Mouse (Mus musculus) ES-E14 (cell line): ENCODE data around the gene Aldh8a1. TPM values are rescaled to one million over a fixed set of nuclear protein-coding genes. Genes with fewer than 3 reads are reported as not detected.

Experiments used
- DNase-seq: peaks from one replicate; pipeline ENCODE4 v3.0.0-alpha.2; 2013; ENCODE audit warnings: low read depth, low spot score
- H3K27ac ChIP-seq: 2 replicates; pipeline ENCODE4 v1.5.1; 2012; ENCODE audit warnings: low read depth, mild to moderate bottlenecking, low read length, moderate library complexity, mixed read lengths; ENCODE audit not compliant: poor library complexity, insufficient read depth, severe bottlenecking
- H3K36me3 ChIP-seq: 2 replicates; pipeline ENCODE4 v1.6.1; 2012; ENCODE audit warnings: mild to moderate bottlenecking, low read length, moderate library complexity, mixed read lengths; ENCODE audit not compliant: control insufficient read depth, poor library complexity, insufficient read depth, severe bottlenecking
- H3K4me1 ChIP-seq, 2 experiments: fragments of 150-350 bp in 1 of 2; sonication (generic) in 1 of 2; 2 replicates each; pipeline ENCODE4 v1.6.1; 2012; ENCODE audit warnings: low read length in 2 of 2, mild to moderate bottlenecking in 1 of 2, mixed read lengths in 1 of 2; ENCODE audit not compliant: control insufficient read depth in 2 of 2, insufficient read depth in 2 of 2, poor library complexity in 1 of 2
- H3K4me3 ChIP-seq, 2 experiments: fragments of 150-350 bp in 1 of 2; sonication (generic) in 1 of 2; 2 replicates each; pipeline ENCODE4 v1.5.1; 2012; ENCODE audit warnings: low read length in 2 of 2, low read depth in 1 of 2, mild to moderate bottlenecking in 1 of 2, mixed read lengths in 1 of 2; ENCODE audit not compliant: insufficient read depth in 1 of 2, poor library complexity in 1 of 2, severe bottlenecking in 1 of 2
- H3K9ac ChIP-seq: 2 replicates; pipeline ENCODE4 v1.6.1; 2012; ENCODE audit warnings: low read depth, mild to moderate bottlenecking, low read length, mixed read lengths; ENCODE audit not compliant: poor library complexity, insufficient read depth, severe bottlenecking
- H3K9me3 ChIP-seq: fragments of 150-350 bp; sonication (generic); 2 replicates; pipeline ENCODE4 v1.6.1; 2012; ENCODE audit warnings: low read depth, mild to moderate bottlenecking, low read length; ENCODE audit not compliant: control insufficient read depth, insufficient read depth
- CHD2 ChIP-seq: IDR thresholded peaks from 2 replicates; pipeline ENCODE4 v1.6.1; 2014; ENCODE audit warnings: mild to moderate bottlenecking, low read depth, low read length, inconsistent platforms
- HCFC1 ChIP-seq: IDR thresholded peaks from 2 replicates; pipeline ENCODE4 v1.6.1; 2012; ENCODE audit warnings: low read length, inconsistent platforms, borderline replicate concordance; ENCODE audit not compliant: insufficient read depth
- MAFK ChIP-seq: IDR thresholded peaks from 2 replicates; pipeline ENCODE4 v1.6.1; 2014; ENCODE audit warnings: mild to moderate bottlenecking, low read depth, low read length, inconsistent platforms; ENCODE audit not compliant: insufficient read depth
- ZC3H11A ChIP-seq: IDR thresholded peaks from 2 replicates; pipeline ENCODE4 v1.6.1; 2012; ENCODE audit warnings: low read depth, mild to moderate bottlenecking, inconsistent platforms, low read length, borderline replicate concordance
- ZNF384 ChIP-seq: IDR thresholded peaks from 2 replicates; pipeline ENCODE4 v1.6.1; 2012; ENCODE audit warnings: low read depth, low read length, inconsistent platforms
- in situ Hi-C, 2 experiments: fragments of 600-800 bp; cut with MboI; formaldehyde crosslinking; loops; one replicate each; pipeline ENCODE4 v1.15.1; 2025; ENCODE audit warnings: low sequenced_read_pairs in 2 of 2, inconsistent platforms in 1 of 2; ENCODE audit not compliant: unreplicated experiment in 2 of 2
- total RNA-seq: library from RNA; depleted of rRNA; stranded (reverse); fragments of 300-350 nt; gene quantifications from 2 replicates; pipeline ENCODE4 v1.2.3, GENCODE M21; 2012; rRNA removed

The Aldh8a1 gene
- total RNA-seq, 1 experiment: 0.13 TPM

- in situ Hi-C loops: no loop called here
- Histone ChIP-seq H3K36me3 (no peaks in the 10 kb centered on the region), H3K9ac (no peak overlapping the region), H3K9me3 (no peaks in the 10 kb centered on the region), H3K27ac (no peak overlapping the region), H3K4me3 (no peak overlapping the region), H3K4me1 (0 out of 4 replicates have a peak, but pooled peaks cover 0 to 2% of the 10 kb centered on the region in 2 experiments)
- no peak for TF ChIP-seq ZC3H11A
- no peak for TF ChIP-seq HCFC1
- no peak for TF ChIP-seq CHD2
- no peak for TF ChIP-seq MAFK
- no peak for TF ChIP-seq ZNF384
- no peak for DNase-seq
Observed at GRCm38 (mm10) chr10:21444410-21444809, 67.3 kb downstream of the Aldh8a1 start.

Other genes starting within 250 kb of the Aldh8a1 start
- gene Myb, start 216.3 kb upstream of the Aldh8a1 start, total RNA-seq: 2.0 and 2.4 TPM in 2 replicates
- gene Hbs1l, start 81.3 kb upstream of the Aldh8a1 start, total RNA-seq: 82.5 and 90.0 TPM in 2 replicates
- gene 1700020N01Rik, start 215.9 kb downstream of the Aldh8a1 start, total RNA-seq: 0.37 and 0.54 TPM in 2 replicates